Mouse (Mus musculus): ENCODE results near the gene Slc25a20.

DNA sequence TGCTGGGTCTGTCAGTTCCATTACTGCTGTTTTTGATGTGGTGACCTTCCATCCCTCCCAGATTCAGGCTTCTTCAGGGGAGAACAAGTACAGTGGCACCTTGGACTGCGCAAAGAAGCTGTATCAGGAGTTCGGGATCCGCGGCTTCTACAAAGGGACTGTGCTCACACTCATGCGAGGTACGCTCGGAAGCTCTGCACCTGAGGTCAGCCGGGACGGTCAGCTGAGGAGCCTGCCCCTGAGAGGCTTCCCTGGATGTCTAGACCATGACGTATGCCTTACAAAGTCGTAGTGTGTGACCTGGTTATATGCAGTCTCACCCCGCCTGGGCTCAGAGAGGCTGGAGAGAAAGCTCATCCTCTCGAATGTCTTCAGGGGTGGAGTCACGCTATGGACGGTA is 18.1 kb downstream of the Slc25a20 start:
- TF ChIP-seq CTCF (IDR thresholded peaks at IDR 0.05; ENCODE audit: low read depth, low read length) (no peak), POLR2A (IDR thresholded peaks at IDR 0.05; ENCODE audit: extremely low read depth, insufficient read depth, low read length) (no peak)
